Comparison of ENCODE assay signal across 18 mouse cellular contexts in the genomic region with DNA sequence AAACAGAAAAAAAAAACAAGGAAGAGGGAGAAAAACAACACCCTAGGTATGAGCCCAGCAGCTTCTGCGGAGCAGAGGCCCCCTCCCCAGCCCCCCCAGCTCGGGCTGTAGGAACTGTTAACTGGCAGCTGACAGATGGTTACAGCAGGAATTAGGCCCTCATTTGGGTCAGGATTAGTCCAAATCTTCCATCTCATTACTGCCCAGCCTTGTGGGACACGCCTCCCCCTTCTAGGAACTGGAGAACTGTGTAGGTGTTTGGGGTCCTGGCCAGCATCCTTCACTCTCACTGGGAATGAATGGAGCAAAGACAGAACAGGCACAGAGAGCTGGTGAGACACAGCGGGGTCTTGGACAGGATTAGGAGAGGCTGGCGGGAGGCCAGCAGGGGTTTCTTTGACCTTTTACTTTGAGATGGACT. TPM values are rescaled to one million over a fixed set of nuclear protein-coding genes. Genes with fewer than 3 reads are reported as not detected.
A peak's percentile ranks its signal among the peaks of the same experiment; 100 is the strongest.
DNase-seq lines count a peak whose midpoint lies in the region; ATAC-seq and TF ChIP-seq lines count a peak whose summit lies in the region.
"Had no signal": no experiment of that assay in that cellular context is flagged by ENCODE, and none has a peak within 500 bp of the region (broad histone marks: within the 10 kb centered on the region; RNA-seq: fewer than 3 reads in every experiment).

No protein-coding gene starts in this region.

- peak overlapping the region; percentile 47; the same call in 1 of the 2 replicates for H3K27ac ChIP-seq in midbrain, embryonic 10.5 days (replicated peaks)
- H3K27ac ChIP-seq in midbrain, embryonic 15.5 days: no peak overlapping the region
- no peak overlapping the region for H3K27ac ChIP-seq in forebrain, embryonic 11.5 days (ENCODE audit: low read depth, low read length)
- H3K27ac ChIP-seq in limb, embryonic 13.5 days: peak overlapping the region; percentile 94
- no peak overlapping the region for H3K27ac ChIP-seq in kidney, adult 2 months (ENCODE audit: insufficient read depth, low read depth, low read length)
- H3K27ac ChIP-seq: heart, embryonic 13.5 days; hindbrain, embryonic 14.5 days had no signal

- no peak for ATAC-seq in midbrain, embryonic 15.5 days (replicated peaks)
- ATAC-seq in forebrain, embryonic 11.5 days (replicated peaks; ENCODE audit: low FRiP score): peak; percentile 56; the same call in 1 of the 2 replicates
- peak; percentile 78 for ATAC-seq in limb, embryonic 13.5 days (ENCODE audit: low FRiP score, low read depth)
- ATAC-seq: Patski had no signal

- H3K9ac ChIP-seq in midbrain, embryonic 15.5 days: no peak overlapping the region
- H3K9ac ChIP-seq in forebrain, embryonic 11.5 days (ENCODE audit: low read length): no peak overlapping the region
- H3K9ac ChIP-seq in limb, embryonic 13.5 days: no peak overlapping the region
- H3K9ac ChIP-seq: heart, embryonic 13.5 days; hindbrain, embryonic 14.5 days had no signal

- peaks cover 26% of the 10 kb centered on the region for H3K4me1 ChIP-seq in midbrain, embryonic 10.5 days
- H3K4me1 ChIP-seq in midbrain, embryonic 15.5 days: peaks cover 10% of the 10 kb centered on the region; the same call in 1 of the 2 replicates
- H3K4me1 ChIP-seq in forebrain, embryonic 11.5 days (replicated peaks; ENCODE audit: control insufficient read depth, insufficient read depth, low read length): peaks cover 5% of the 10 kb centered on the region; the same call in 1 of the 2 replicates
- peaks cover 59% of the 10 kb centered on the region for H3K4me1 ChIP-seq in limb, embryonic 13.5 days
- no peaks in the 10 kb centered on the region for H3K4me1 ChIP-seq in kidney, adult 2 months (ENCODE audit: control insufficient read depth, insufficient read depth, low read length)

- no peak for DNase-seq in midbrain, embryonic 10.5 days (ENCODE audit: low spot score)
- no peak for DNase-seq in forebrain, embryonic 11.5 days (ENCODE audit: low spot score)
- DNase-seq in kidney, adult 2 months: no peak
- DNase-seq in thymus, adult 18-20 months: no peak
- DNase-seq in left cerebral cortex, adult 8-10 months (ENCODE audit: low spot score in 2 of 2): no peak
- DNase-seq: kidney, adult 9 months; lung, postnatal 10 days; right cerebral cortex, postnatal 14 days; thymus, postnatal 25 days had no signal

- no peak overlapping the region for H3K4me2 ChIP-seq in midbrain, embryonic 15.5 days
- no peak overlapping the region for H3K4me2 ChIP-seq in forebrain, embryonic 11.5 days (ENCODE audit: low read depth, low read length, severe bottlenecking)
- peak overlapping the region; percentile 50 for H3K4me2 ChIP-seq in limb, embryonic 13.5 days (replicated peaks)
- H3K4me2 ChIP-seq: heart, embryonic 13.5 days; hindbrain, embryonic 14.5 days; liver, embryonic 11.5 days had no signal

- H3K36me3 ChIP-seq in midbrain, embryonic 10.5 days: no peaks in the 10 kb centered on the region
- no peaks in the 10 kb centered on the region for H3K36me3 ChIP-seq in midbrain, embryonic 15.5 days (replicated peaks)
- H3K36me3 ChIP-seq in forebrain, embryonic 11.5 days (ENCODE audit: control insufficient read depth, insufficient read depth, low read length): no peaks in the 10 kb centered on the region
- H3K36me3 ChIP-seq in limb, embryonic 13.5 days: no peaks in the 10 kb centered on the region
- no peaks in the 10 kb centered on the region for H3K36me3 ChIP-seq in kidney, adult 2 months (ENCODE audit: control insufficient read depth, insufficient read depth, low read length)
- H3K36me3 ChIP-seq: heart, embryonic 13.5 days had no signal

- no peaks in the 10 kb centered on the region for H3K9me3 ChIP-seq in midbrain, embryonic 10.5 days (replicated peaks)
- no peaks in the 10 kb centered on the region for H3K9me3 ChIP-seq in midbrain, embryonic 15.5 days
- H3K9me3 ChIP-seq in forebrain, embryonic 11.5 days (ENCODE audit: control insufficient read depth, low read length): no peaks in the 10 kb centered on the region
- no peaks in the 10 kb centered on the region for H3K9me3 ChIP-seq in limb, embryonic 13.5 days
- H3K9me3 ChIP-seq: heart, embryonic 13.5 days had no signal

- TF ChIP-seq CTCF in kidney, adult 2 months (conservative IDR thresholded peaks at IDR 0.05; ENCODE audit: insufficient read depth, insufficient read length, low read depth, low read length): no peak

- H3K27me3 ChIP-seq in midbrain, embryonic 10.5 days (ENCODE audit: low read depth, poor library complexity, severe bottlenecking): peaks cover 32% of the 10 kb centered on the region
- H3K27me3 ChIP-seq in midbrain, embryonic 15.5 days (replicated peaks): no peaks in the 10 kb centered on the region
- no peaks in the 10 kb centered on the region for H3K27me3 ChIP-seq in forebrain, embryonic 11.5 days (ENCODE audit: control insufficient read depth, insufficient read depth, low read length)
- no peaks in the 10 kb centered on the region for H3K27me3 ChIP-seq in limb, embryonic 13.5 days
- no peaks in the 10 kb centered on the region for H3K27me3 ChIP-seq in kidney, adult 2 months (replicated peaks; ENCODE audit: control insufficient read depth, insufficient read depth, low read length)

- 17% methylated on average over 5 of the region's 5 CpGs for WGBS in midbrain, embryonic 10.5 days
- 25% methylated on average over 5 of the region's 5 CpGs for WGBS in midbrain, embryonic 15.5 days
- WGBS in forebrain, embryonic 11.5 days: 4% methylated on average over 5 of the region's 5 CpGs
- WGBS in limb, embryonic 13.5 days: 10% methylated on average over 5 of the region's 5 CpGs
- 65% methylated on average over 5 of the region's 5 CpGs for WGBS in kidney, adult 2 months

- no peak overlapping the region for H3K4me3 ChIP-seq in midbrain, embryonic 10.5 days
- H3K4me3 ChIP-seq in midbrain, embryonic 15.5 days: no peak overlapping the region
- no peak overlapping the region for H3K4me3 ChIP-seq in forebrain, embryonic 11.5 days (ENCODE audit: low read depth, low read length)
- H3K4me3 ChIP-seq in limb, embryonic 13.5 days: no peak overlapping the region
- H3K4me3 ChIP-seq in kidney, adult 2 months (ENCODE audit: insufficient read depth, low read depth, low read length): no peak overlapping the region
- H3K4me3 ChIP-seq: heart, embryonic 13.5 days had no signal

- TF ChIP-seq POLR2A in kidney, adult 2 months (IDR thresholded peaks at IDR 0.05; ENCODE audit: low read depth, low read length): no peak

RNA-seq across cellular contexts. Expression of a gene that starts 24.0 kb away (rescaled TPM):
- not detected in 2 replicates for polyA plus RNA-seq in midbrain, embryonic 10.5 days (2016; fragmentation: Nextera tagmentation; extraction: Ambion mirVana)
- polyA plus RNA-seq in midbrain, embryonic 15.5 days (2015; fragmentation: Nextera tagmentation; extraction: Ambion mirVana): 0.22 TPM in 1 of 2 replicates, not detected in the other
- not detected in 2 replicates for polyA plus RNA-seq in forebrain, embryonic 11.5 days (2014; fragmentation: Nextera tagmentation; extraction: Ambion mirVana)
- not detected in 2 replicates for polyA plus RNA-seq in limb, embryonic 13.5 days (2015; fragmentation: Nextera tagmentation; extraction: Ambion mirVana)
- polyA plus RNA-seq in kidney, adult 2 months (2012; rRNA removed): not detected in 2 replicates
- total RNA-seq in left cerebral cortex, adult 8-10 months (2022): not detected
- total RNA-seq: common myeloid progenitor, adult 5-6 weeks; gastrocnemius, postnatal 4 days had no signal
- polyA plus RNA-seq: heart, embryonic 13.5 days; hindbrain, embryonic 14.5 days; liver, embryonic 11.5 days; neural tube, embryonic 14.5 days; Patski had no signal

RNA-seq across cellular contexts. Expression of a gene that starts 27.0 kb away (rescaled TPM):
- polyA plus RNA-seq in midbrain, embryonic 10.5 days (2016; fragmentation: Nextera tagmentation; extraction: Ambion mirVana): not detected in 2 replicates
- polyA plus RNA-seq in midbrain, embryonic 15.5 days (2015; fragmentation: Nextera tagmentation; extraction: Ambion mirVana): not detected in 2 replicates
- polyA plus RNA-seq in forebrain, embryonic 11.5 days (2014; fragmentation: Nextera tagmentation; extraction: Ambion mirVana): not detected in 2 replicates
- polyA plus RNA-seq in limb, embryonic 13.5 days (2015; fragmentation: Nextera tagmentation; extraction: Ambion mirVana): not detected in 2 replicates
- not detected in 2 replicates for polyA plus RNA-seq in kidney, adult 2 months (2012; rRNA removed)
- total RNA-seq in left cerebral cortex, adult 8-10 months (2022): not detected
- total RNA-seq: common myeloid progenitor, adult 5-6 weeks; gastrocnemius, postnatal 4 days had no signal
- polyA plus RNA-seq: heart, embryonic 13.5 days; hindbrain, embryonic 14.5 days; liver, embryonic 11.5 days; neural tube, embryonic 14.5 days; Patski had no signal

Comparison
In these comparisons a context has a peak if more than half of its experiments do, and no peak if none do; other contexts are left out.
1. H3K27ac ChIP-seq: peak in midbrain, embryonic 10.5 days (single experiment) and limb, embryonic 13.5 days (single experiment); none in midbrain, embryonic 15.5 days (single experiment), forebrain, embryonic 11.5 days (single experiment) and kidney, adult 2 months (single experiment).